Mouse (Mus musculus) thymus, postnatal 14 days (tissue): Measurements from ENCODE around the gene Acot13.
A peak's percentile ranks its signal among the peaks of the same experiment; 100 is the strongest.

Experiments used
- DNase-seq: peaks from one replicate; pipeline ENCODE4 v3.0.0; 2021

The Acot13 gene

GRCm38 (mm10) chr13:24826116-24826515 is 5.2 kb downstream of the Acot13 start:
- no peak for DNase-seq

DNA sequence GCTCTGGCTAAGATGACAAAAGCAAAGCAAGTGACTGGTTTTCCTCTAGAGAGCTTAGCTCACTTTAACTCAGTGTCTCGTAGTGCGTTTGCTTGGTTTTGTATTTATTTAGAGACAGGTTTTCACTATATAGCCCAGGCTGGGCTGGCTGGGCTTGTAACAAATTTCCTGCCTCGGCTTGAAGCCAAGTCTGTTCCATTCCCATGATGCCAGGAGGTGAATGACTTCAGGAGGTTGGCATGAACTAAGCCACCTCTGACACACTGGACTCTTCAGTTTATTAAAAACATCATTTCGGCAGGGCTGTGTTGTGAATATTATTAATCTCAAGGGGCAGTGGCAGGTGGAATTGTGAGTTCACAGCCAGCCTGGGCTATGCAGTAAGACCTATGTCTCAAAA is 5.8 kb downstream of the Acot13 start:
- no peak for DNase-seq

GRCm38 (mm10) chr13:24824647-24825046 is 6.7 kb downstream of the Acot13 start:
- no peak for DNase-seq

- no peak for DNase-seq
Observed at GRCm38 (mm10) chr13:24822663-24823343, 8.5 kb downstream of the Acot13 start.

GRCm38 (mm10) chr13:24819931-24820330 is 11.4 kb downstream of the Acot13 start:
- no peak for DNase-seq

DNA sequence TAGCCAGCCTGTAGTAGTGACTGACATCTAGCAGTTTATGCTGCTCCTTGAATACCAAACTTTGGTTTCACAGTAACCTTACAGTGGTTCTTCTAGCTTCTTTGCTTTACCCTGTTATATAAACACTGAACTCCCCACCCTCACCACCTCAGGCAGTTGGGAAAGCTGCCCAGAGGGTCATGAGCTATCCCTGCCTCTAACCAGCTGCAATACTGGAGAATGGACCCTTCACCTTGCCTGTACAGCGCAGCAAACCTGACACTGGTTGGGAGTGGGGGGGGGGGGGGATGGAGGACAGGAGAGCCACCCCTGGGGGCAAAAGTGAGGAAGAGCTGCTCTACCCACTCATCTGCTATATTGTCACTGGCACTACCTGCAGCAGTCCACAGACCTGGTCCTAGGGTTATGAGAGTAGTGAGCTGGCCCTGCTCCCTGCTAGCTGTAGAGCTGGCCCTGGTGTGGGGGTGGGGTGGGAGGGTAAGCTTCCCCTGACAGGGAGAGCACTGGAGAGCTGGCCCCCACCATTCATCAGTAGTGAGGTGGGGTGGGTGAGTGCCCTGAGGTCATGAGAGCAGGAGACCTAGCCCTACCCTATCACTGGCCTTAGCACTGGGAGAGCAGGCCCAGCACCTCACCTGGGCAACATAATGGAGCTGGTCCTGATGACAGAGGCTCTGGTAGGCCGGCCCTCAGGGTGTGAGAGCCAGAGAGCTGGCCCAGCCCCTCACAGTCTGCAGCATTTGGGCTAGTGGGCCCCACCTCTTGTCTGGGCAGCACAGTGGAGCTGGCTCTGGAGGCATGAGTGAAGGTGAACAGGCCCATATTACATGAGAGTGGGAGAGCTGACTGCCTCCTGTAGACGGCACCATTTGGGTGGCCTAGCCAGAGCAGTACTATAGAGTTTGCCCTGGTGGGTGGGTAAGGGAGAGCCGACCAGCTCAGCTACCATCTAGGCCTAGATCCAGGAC is 14.9 kb downstream of the Acot13 start:
- DNase-seq, result no peak

DNA sequence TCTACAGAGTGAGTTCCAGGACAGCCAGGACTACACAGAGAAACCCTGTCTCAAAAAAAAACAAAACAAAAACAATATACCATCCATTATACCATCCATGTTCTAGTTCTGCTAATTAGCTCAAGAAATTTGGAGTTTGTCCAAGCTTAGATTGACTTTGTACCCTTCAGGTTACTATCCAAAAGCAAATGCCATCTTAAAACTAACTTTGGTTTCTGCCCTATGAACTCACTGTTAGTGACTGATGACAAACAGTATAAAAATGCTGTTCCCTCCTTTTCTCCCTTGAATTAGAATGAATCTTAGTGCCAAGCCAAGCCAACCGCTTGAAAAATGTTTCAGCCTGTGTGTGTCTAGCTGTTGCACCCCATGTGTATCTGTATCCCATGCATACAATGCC is 16.7 kb downstream of the Acot13 start:
- DNase-seq, result no peak

- DNase-seq, result no peak
Observed at GRCm38 (mm10) chr13:24812521-24812920, 18.8 kb downstream of the Acot13 start.

DNA sequence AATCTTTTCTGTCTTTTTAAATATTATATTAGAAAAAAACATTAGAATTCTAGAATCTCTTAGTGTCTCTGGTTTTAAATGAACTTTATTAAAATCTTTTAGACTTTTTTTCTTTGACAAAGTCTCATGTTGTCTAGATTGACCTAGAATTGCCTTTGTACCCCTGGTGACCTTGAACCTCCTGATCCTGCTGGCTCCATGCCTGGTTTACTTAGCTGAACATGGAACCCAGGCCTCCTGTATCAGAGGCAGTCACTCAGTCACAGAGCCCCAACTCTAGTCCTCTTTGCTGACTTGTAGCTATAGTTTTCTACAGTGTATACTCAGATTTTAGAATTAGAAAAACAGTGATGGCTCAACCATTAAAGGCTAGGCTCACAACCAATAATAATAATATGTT is 25.3 kb downstream of the Acot13 start:
- DNase-seq, result no peak

DNA sequence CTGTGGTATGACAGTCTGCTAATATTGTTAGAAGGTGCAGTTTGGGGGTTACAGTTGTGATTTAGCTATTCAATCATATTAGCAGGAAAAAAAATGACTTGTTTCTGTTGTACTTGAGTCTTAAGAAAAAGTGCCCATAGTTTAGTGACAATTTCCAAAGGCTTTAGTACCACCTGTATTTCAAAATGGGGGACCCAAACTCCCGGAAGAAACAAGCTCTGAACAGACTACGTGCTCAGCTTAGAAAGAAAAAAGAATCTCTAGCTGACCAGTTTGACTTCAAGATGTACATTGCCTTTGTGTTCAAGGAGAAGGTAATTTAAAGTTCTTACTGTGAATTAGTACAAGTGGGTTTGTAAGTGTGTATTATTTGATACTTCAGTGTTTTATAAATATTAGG is 28.1 kb downstream of the Acot13 start:
- no peak for DNase-seq

DNA sequence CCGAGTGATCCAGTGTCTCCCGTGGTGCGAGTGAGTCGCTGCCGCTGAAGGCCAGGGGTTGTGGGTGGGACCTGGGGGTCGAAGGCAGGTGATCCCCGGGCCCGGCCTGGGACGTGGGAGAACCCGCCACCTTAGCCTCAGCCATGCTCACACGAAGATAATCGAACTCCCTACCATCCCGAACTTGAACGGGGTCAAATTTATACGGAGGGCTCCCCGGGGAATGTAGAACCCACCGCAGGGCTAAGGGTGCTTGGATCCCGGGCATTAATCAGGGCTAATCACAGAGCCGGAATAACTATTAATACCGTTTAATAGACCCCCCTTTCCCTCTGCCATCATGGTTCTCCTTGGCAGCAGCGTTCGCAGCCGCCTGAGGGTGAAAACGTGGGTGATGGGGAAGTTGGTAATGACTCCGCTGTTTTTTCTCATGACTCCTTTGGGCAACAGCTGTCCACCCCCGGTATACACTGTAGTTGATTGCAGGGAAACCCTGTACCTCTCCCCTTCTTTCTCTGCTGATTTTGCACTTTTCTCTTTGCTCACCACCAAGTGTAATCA is 29.1 kb downstream of the Acot13 start:
- peak; percentile 46 for DNase-seq

GRCm38 (mm10) chr13:24801308-24801921 is 29.9 kb downstream of the Acot13 start, which contains the start of gene BC005537:
Gene BC005537, plus strand, starts transcription at chr13:24801657.
- peak; percentile 80 for DNase-seq

GRCm38 (mm10) chr13:24800674-24801307 is 30.5 kb downstream of the Acot13 start:
- DNase-seq, result peak; percentile 99

DNA sequence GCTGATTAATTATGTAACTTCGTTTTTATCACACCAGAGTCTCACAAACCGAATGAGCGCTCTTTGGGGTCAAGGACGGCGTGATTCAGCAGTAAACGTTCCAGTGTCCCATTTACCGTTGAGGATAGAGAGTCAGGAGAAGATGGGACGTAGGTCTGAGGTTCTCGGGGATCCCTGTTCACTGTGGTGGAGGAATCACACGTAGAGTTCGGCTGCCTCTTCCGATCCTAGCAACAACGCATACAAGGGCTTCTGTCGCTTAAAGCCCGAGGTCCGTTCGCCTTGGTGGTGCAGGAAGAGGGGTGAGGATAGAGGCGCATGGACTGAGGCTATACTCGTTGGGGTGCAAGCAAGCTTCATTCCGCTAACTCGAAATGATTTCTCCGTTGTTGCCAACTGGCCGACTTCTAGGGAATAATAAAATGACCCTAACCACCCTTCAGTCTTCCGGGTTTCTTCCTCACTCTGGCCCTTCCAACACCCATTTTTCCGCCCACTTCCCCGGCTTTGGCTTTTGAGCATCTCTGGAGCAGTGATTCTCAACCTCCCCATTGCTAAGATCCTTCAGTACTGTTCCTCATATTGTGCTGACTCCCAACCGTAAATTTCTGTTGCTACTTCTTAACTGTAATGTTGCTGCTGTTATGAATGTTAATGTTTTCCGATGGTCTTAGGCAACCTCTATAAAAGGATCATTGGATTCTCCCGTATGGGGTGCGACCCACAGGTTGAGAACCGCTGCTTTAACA is 31.2 kb downstream of the Acot13 start:
- peak; percentile 52 for DNase-seq

DNA sequence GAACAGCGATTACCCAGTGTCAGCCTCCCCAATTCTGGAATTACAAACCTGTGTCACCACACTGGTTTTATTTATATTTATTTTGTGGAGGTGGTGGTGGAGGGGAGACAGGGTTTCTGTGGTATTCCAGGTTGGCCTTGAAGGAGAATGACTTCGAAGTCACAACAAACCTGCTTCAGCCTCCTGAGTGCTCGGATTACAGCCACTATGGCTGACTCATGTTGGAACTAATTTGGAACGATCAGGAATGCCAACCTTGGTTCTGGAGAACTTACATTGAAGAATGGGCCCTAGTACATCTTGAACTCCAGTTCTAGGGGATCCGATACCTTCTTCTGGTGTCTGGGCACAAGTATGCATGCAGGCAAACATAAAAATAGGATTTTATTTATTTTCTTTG is 32.0 kb downstream of the Acot13 start:
- DNase-seq, result no peak

DNA sequence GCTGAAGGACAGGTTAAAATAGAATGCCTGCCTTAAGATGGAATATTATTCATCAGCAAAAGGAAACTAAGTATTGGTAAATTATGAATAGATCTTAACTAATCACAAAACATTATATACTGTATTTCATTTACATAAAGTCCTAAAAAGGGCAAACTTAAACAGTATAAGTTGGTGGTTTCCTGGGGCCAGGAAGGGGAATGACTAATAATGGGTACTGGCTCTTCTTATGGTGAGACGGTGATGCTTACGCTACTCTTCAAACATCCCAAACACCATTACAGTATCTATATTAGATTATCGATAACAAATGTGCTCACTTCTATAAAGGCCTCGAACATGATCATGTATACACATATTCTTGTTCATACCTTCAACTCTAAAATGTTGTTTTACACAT is 32.7 kb downstream of the Acot13 start:
- DNase-seq, result no peak

DNA sequence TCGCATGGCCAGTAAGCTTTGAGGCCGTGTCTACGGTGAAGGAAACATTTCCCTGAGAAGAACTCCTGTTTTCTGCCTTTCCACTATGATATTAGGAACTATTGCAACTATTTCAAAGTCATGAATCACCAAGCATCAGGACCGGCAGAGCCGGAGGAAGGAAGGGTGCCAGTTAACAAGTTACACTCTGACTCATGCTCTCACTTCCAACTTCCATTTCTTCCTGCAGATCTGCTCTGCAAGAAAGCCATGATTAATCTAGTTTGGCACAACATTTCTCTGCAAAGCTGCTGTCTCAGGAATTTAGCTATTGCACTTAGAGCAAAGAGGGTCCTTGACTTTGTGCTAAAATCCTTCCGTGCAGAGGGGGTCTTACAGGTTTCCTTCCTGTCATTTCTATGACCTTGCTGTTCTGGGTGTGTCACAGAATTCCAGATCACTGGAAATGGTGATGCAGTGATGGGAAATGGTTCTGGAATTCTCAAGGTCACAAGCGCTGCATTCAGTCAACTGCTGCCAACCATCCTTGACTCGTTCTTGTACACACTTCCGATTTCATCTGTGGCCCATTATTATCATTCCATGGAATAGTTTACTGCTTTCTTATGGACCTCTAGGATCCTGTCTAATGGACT is 38.8 kb downstream of the Acot13 start:
- DNase-seq, result no peak

DNA sequence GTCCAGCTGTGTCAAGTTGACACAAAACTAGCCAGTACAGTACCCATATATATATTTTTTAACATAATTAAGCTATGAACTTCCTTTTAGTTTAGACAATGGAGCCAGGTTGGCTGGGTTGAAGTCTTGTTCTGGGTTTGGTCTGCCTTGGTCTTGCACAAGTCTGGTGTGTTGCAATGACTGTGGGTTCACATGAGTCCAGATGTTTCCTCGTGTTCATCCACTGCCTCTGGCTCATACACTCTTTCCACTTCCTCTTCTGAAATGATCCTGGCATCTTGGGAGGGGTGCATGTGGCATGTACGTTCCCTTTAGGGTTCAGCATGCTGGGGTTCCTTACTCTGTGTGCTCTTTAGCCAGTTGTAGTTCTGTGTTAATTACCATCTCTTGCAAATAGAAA is 40.0 kb downstream of the Acot13 start:
- DNase-seq, result no peak

GRCm38 (mm10) chr13:24787477-24787876 is 43.9 kb downstream of the Acot13 start:
- DNase-seq, result no peak

- DNase-seq, result peak; percentile 72
Observed at GRCm38 (mm10) chr13:24786014-24786490, 45.3 kb downstream of the Acot13 start.

DNA sequence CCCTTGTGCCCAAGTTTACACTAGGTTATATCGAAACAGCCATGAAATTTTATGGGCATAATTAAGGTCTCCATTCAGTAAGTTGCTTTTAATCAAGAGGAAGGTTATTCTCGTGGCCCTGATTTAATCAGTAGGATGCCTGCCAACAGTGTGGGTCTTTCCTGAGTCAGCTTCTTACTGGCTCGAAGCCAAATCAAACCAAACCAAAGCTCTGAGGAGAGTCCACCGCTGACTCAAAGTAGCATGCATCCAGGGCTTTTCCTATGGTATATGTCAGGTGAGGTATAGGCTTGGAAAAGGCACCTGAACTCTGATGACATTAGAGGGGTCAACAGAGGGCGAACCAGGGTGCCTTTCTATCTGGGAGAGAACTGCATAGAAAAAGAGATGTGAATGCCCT is 49.4 kb downstream of the Acot13 start:
- DNase-seq, result no peak
